In genomic region chr13:109219019-109219725, GRCm38 (mm10) we compare ENCODE assay signal across 24 mouse cellular contexts.
DNase-seq lines count a peak whose midpoint lies in the region; ATAC-seq and TF ChIP-seq lines count a peak whose summit lies in the region.
"Had no signal": no experiment of that assay in that cellular context is flagged by ENCODE, and none has a peak within 500 bp of the region (broad histone marks: within the 10 kb centered on the region; RNA-seq: fewer than 3 reads in every experiment).

No protein-coding gene starts in this region.

- no peak overlapping the region for H3K4me2 ChIP-seq in intestine, embryonic 14.5 days (ENCODE audit: low read length)
- no peak overlapping the region for H3K4me2 ChIP-seq in intestine, postnatal 0 days (replicated peaks; ENCODE audit: low read depth)
- H3K4me2 ChIP-seq in kidney, embryonic 16.5 days (replicated peaks; ENCODE audit: low read depth, low read length): no peak overlapping the region
- H3K4me2 ChIP-seq in liver, embryonic 11.5 days: no peak overlapping the region
- no peak overlapping the region for H3K4me2 ChIP-seq in liver, postnatal 0 days (ENCODE audit: low read depth, low read length)
- H3K4me2 ChIP-seq: embryonic facial prominence, embryonic 13.5 days; forebrain, embryonic 12.5 days; forebrain, embryonic 15.5 days; heart, embryonic 11.5 days; hindbrain, embryonic 14.5 days had no signal

- 78% methylated on average over 8 of the region's 8 CpGs for WGBS in intestine, embryonic 14.5 days
- WGBS in intestine, postnatal 0 days: 84% methylated on average over 8 of the region's 8 CpGs
- WGBS in kidney, embryonic 16.5 days: 38% methylated on average over 8 of the region's 8 CpGs
- 80% methylated on average over 8 of the region's 8 CpGs for WGBS in liver, embryonic 11.5 days
- 74% methylated on average over 8 of the region's 8 CpGs for WGBS in liver, postnatal 0 days (ENCODE audit: insufficient replicate concordance)

- H3K4me3 ChIP-seq in intestine, embryonic 14.5 days (ENCODE audit: low read depth, low read length): no peak overlapping the region
- no peak overlapping the region for H3K4me3 ChIP-seq in intestine, postnatal 0 days (ENCODE audit: low read depth, low read length)
- H3K4me3 ChIP-seq in kidney, embryonic 16.5 days (ENCODE audit: low read length): no peak overlapping the region
- no peak overlapping the region for H3K4me3 ChIP-seq in liver, embryonic 11.5 days (ENCODE audit: low read depth, low read length)
- H3K4me3 ChIP-seq in liver, postnatal 0 days (ENCODE audit: low read depth, low read length): no peak overlapping the region
- H3K4me3 ChIP-seq: embryonic facial prominence, embryonic 13.5 days; erythroblast, embryonic 14.5 days; forebrain, embryonic 12.5 days; forebrain, embryonic 15.5 days had no signal

- TF ChIP-seq CTCF in intestine, postnatal 0 days (IDR thresholded peaks at IDR 0.05; ENCODE audit: low read depth): no peak
- TF ChIP-seq CTCF in liver, postnatal 0 days (IDR thresholded peaks at IDR 0.05; ENCODE audit: low read depth): no peak

- DNase-seq in intestine, embryonic 14.5 days (ENCODE audit: low spot score): peak; percentile 33
- DNase-seq in kidney, postnatal 4 days: no peak
- peak; percentile 7 for DNase-seq in liver, embryonic 11.5 days (ENCODE audit: low spot score)
- no peak for DNase-seq in liver, postnatal 0 days
- DNase-seq in right cerebral cortex, postnatal 25 days: no peak
- DNase-seq: adrenal gland, adult 2 months; adrenal gland, postnatal 14 days; cerebellum, adult 11 months; cerebellum, adult 2 months; cerebellum, adult 9-11 months; cerebellum, postnatal 25 days; gastrocnemius, postnatal 25 days; heart, adult 18-20 months; heart, postnatal 36 days had no signal

- no peak for TF ChIP-seq EP300 in liver, postnatal 0 days (IDR thresholded peaks at IDR 0.05; ENCODE audit: low read depth)

- H3K9me3 ChIP-seq in intestine, embryonic 14.5 days (ENCODE audit: control insufficient read depth, low read length): no peaks in the 10 kb centered on the region
- H3K9me3 ChIP-seq in intestine, postnatal 0 days (ENCODE audit: control insufficient read depth): no peaks in the 10 kb centered on the region
- H3K9me3 ChIP-seq in kidney, embryonic 16.5 days (ENCODE audit: low read length): no peaks in the 10 kb centered on the region
- no peaks in the 10 kb centered on the region for H3K9me3 ChIP-seq in liver, embryonic 11.5 days (ENCODE audit: control insufficient read depth, low read length)
- no peaks in the 10 kb centered on the region for H3K9me3 ChIP-seq in liver, postnatal 0 days (ENCODE audit: low read length)
- H3K9me3 ChIP-seq: embryonic facial prominence, embryonic 13.5 days; forebrain, embryonic 12.5 days; forebrain, embryonic 15.5 days had no signal

- H3K36me3 ChIP-seq in intestine, embryonic 14.5 days (ENCODE audit: control insufficient read depth, insufficient read depth, low read length): no peaks in the 10 kb centered on the region
- no peaks in the 10 kb centered on the region for H3K36me3 ChIP-seq in intestine, postnatal 0 days (ENCODE audit: control insufficient read depth, insufficient read depth)
- H3K36me3 ChIP-seq in kidney, embryonic 16.5 days (ENCODE audit: insufficient read depth, low read length): no peaks in the 10 kb centered on the region
- no peaks in the 10 kb centered on the region for H3K36me3 ChIP-seq in liver, embryonic 11.5 days (ENCODE audit: control insufficient read depth, insufficient read depth, low read length)
- no peaks in the 10 kb centered on the region for H3K36me3 ChIP-seq in liver, postnatal 0 days (replicated peaks; ENCODE audit: insufficient read depth, low read length)
- H3K36me3 ChIP-seq: embryonic facial prominence, embryonic 13.5 days; forebrain, embryonic 12.5 days; forebrain, embryonic 15.5 days had no signal

- H3K9ac ChIP-seq in intestine, embryonic 14.5 days (ENCODE audit: low read length): no peak overlapping the region
- no peak overlapping the region for H3K9ac ChIP-seq in intestine, postnatal 0 days (ENCODE audit: low read depth, low read length)
- no peak overlapping the region for H3K9ac ChIP-seq in kidney, embryonic 16.5 days (replicated peaks; ENCODE audit: low read length)
- no peak overlapping the region for H3K9ac ChIP-seq in liver, embryonic 11.5 days (ENCODE audit: low read depth, low read length)
- no peak overlapping the region for H3K9ac ChIP-seq in liver, postnatal 0 days (replicated peaks)
- H3K9ac ChIP-seq: embryonic facial prominence, embryonic 13.5 days; forebrain, embryonic 12.5 days; forebrain, embryonic 15.5 days; hindbrain, embryonic 14.5 days had no signal

- H3K4me1 ChIP-seq in intestine, embryonic 14.5 days (replicated peaks; ENCODE audit: control insufficient read depth, insufficient read depth, low read length): no peaks in the 10 kb centered on the region
- H3K4me1 ChIP-seq in intestine, postnatal 0 days (replicated peaks; ENCODE audit: control insufficient read depth, insufficient read depth, low read length): no peaks in the 10 kb centered on the region
- no peaks in the 10 kb centered on the region for H3K4me1 ChIP-seq in kidney, embryonic 16.5 days (ENCODE audit: insufficient read depth, low read length)
- H3K4me1 ChIP-seq in liver, embryonic 11.5 days (replicated peaks; ENCODE audit: control insufficient read depth, insufficient read depth, low read length): no peaks in the 10 kb centered on the region
- H3K4me1 ChIP-seq in liver, postnatal 0 days (ENCODE audit: insufficient read depth): no peaks in the 10 kb centered on the region
- H3K4me1 ChIP-seq: embryonic facial prominence, embryonic 13.5 days; forebrain, embryonic 12.5 days; forebrain, embryonic 15.5 days had no signal

- no peak for ATAC-seq in intestine, embryonic 14.5 days (replicated peaks; ENCODE audit: low FRiP score, low TSS enrichment, low read depth)
- no peak for ATAC-seq in intestine, postnatal 0 days
- ATAC-seq in kidney, embryonic 16.5 days (ENCODE audit: low FRiP score, low TSS enrichment): peak; percentile 46; the same call in 1 of the 2 replicates
- ATAC-seq in liver, embryonic 11.5 days (replicated peaks; ENCODE audit: low FRiP score): no peak
- ATAC-seq in liver, postnatal 0 days: no peak
- ATAC-seq: CD4-positive, CD25-positive, alpha-beta regulatory T cell, adult 4 months; forebrain, embryonic 15.5 days; hindbrain, postnatal 0 days had no signal

- no peaks in the 10 kb centered on the region for H3K27me3 ChIP-seq in intestine, embryonic 14.5 days (replicated peaks; ENCODE audit: control insufficient read depth, insufficient read depth, low read length)
- H3K27me3 ChIP-seq in intestine, postnatal 0 days (replicated peaks; ENCODE audit: control insufficient read depth, insufficient read depth, low read length): no peaks in the 10 kb centered on the region
- no peaks in the 10 kb centered on the region for H3K27me3 ChIP-seq in kidney, embryonic 16.5 days (ENCODE audit: insufficient read depth, low read length)
- no peaks in the 10 kb centered on the region for H3K27me3 ChIP-seq in liver, embryonic 11.5 days (replicated peaks; ENCODE audit: control insufficient read depth, insufficient read depth, low read length)
- H3K27me3 ChIP-seq in liver, postnatal 0 days (ENCODE audit: insufficient read depth, low read length): no peaks in the 10 kb centered on the region
- H3K27me3 ChIP-seq: embryonic facial prominence, embryonic 13.5 days; forebrain, embryonic 12.5 days; forebrain, embryonic 15.5 days had no signal

- no peak overlapping the region for H3K27ac ChIP-seq in intestine, embryonic 14.5 days (ENCODE audit: low read depth)
- no peak overlapping the region for H3K27ac ChIP-seq in intestine, postnatal 0 days (ENCODE audit: low read depth, low read length)
- H3K27ac ChIP-seq in kidney, embryonic 16.5 days (ENCODE audit: low read length): no peak overlapping the region
- no peak overlapping the region for H3K27ac ChIP-seq in liver, embryonic 11.5 days (ENCODE audit: low read depth, low read length)
- no peak overlapping the region for H3K27ac ChIP-seq in liver, postnatal 0 days (ENCODE audit: low read depth)
- H3K27ac ChIP-seq: embryonic facial prominence, embryonic 13.5 days; forebrain, embryonic 12.5 days; forebrain, embryonic 15.5 days; hindbrain, embryonic 14.5 days; hindbrain, postnatal 0 days had no signal

Comparison
In these comparisons a context has a peak if more than half of its experiments do, and no peak if none do; other contexts are left out.
1. DNase-seq: peak in intestine, embryonic 14.5 days (single experiment) and liver, embryonic 11.5 days (single experiment); none in kidney, postnatal 4 days (0 of 2), liver, postnatal 0 days (single experiment) and right cerebral cortex, postnatal 25 days (single experiment).